Mouse (Mus musculus) heart, postnatal 25 days (tissue): ENCODE data around the gene Ccdc85a. TPM values are rescaled to one million over a fixed set of nuclear protein-coding genes. Genes with fewer than 3 reads are reported as not detected.
A peak's percentile ranks its signal among the peaks of the same experiment; 100 is the strongest.
"Not testable (repeated sequence)": the region's sequence is repeated elsewhere in the genome, so short reads cannot be mapped to it uniquely, and the experiment has no call there.

ENCODE experiments used
- DNase-seq: peaks from one replicate; pipeline ENCODE4 v3.0.0; 2022; ENCODE audit warnings: low spot score
- intact Hi-C: fragments of 180-260 bp; cut with DNase I; formaldehyde crosslinking; loops from one replicate; pipeline ENCODE4 v1.15.1; 2025
- total RNA-seq, 2 experiments: library from RNA; stranded (reverse); gene quantifications; 2 replicates each; pipeline ENCODE4 v1.2.3; 2021

Gene Ccdc85a
- total RNA-seq, 2 experiments from 2014 or later: 8.3 to 12.4 TPM

DNA sequence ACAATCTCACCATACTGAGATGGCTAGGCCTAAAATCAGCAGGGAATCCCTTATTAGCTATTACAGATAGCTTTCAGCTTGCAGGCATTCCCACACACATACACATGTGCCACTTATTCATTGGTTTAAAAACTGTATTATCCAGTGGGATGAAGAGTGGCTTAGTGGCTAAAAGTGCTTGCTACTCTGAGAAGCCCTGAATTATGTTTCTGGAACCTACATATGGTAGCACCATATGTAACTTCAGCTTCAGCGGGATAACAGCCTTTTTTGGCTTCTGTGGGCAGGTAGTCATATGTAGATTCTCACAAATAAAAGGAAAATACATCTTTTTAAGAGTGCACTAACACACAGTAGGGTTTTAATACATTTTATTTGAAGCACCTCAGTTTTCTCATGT, 119.2 kb downstream of the Ccdc85a start:
- no peak for DNase-seq
- intact Hi-C loops: no loop called here

GRCm38 (mm10) chr11:28459165-28459564, 125.0 kb downstream of the Ccdc85a start:
- no peak for DNase-seq
- intact Hi-C loops: no loop called here

DNA sequence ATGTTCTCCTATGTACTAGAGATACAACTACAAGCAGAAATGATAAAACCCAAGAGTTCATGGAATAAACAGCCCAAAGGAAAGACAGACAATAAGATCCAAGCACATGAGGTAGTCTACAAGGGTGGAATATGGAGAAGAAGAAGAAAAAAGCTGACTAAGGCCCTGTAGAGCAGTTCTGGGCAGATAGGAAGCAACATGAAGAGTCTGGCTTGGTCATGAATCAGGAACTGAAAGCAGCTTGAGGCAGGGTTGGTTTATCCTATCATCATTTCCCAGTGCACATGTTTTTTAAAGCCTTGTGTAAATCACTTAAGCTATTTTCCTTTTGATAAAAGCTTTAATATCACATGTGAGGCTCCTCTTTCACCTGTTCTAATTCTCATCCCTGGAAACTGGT, 144.2 kb downstream of the Ccdc85a start:
- intact Hi-C loops: no loop called here
- DNase-seq: no peak

GRCm38 (mm10) chr11:28422451-28423231, 161.5 kb downstream of the Ccdc85a start:
- no peak for DNase-seq
- intact Hi-C loops: no loop called here

GRCm38 (mm10) chr11:28415841-28416240, 168.3 kb downstream of the Ccdc85a start:
- intact Hi-C loops: no loop called here
- DNase-seq: no peak

DNA sequence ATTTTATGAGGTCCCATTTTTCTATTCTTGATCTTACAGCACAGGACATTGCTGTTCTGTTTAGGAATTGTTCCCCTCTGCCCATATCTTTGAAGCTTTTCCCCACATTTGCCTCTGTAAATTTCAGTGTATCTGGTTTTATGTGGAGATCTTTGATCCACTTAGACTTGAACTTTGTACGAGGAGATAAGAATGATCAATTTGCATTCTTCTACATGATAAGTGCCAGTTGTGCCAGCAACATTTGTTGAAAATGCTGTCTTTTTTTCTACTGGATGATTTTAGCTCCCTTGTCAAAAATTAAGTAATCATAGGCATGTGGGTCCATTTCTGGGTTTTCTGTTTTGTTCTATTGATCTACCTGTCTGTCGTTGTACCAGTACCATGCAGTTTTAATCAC, 174.2 kb downstream of the Ccdc85a start:
- DNase-seq, intact Hi-C loops: not testable (repeated sequence)

DNA sequence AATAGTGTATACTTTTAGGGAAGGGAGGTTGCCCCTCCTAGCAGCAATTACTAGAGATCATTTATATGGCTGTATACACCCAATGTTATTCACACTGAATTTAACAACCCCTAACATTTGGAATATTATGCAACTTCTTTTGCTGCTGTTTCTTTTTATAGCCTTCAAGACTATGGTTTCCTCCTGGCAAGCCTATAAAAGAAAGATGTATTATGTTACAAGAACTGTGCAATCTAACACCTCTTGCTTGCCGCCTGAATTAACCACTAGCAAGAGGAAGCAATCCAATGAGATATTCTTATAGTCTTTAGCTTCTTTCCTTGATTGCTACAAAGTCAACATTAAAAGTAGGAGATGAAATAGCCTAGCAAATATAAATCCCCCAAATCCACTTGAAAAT, 187.0 kb downstream of the Ccdc85a start:
- DNase-seq: no peak
- intact Hi-C loops: no loop called here

DNA sequence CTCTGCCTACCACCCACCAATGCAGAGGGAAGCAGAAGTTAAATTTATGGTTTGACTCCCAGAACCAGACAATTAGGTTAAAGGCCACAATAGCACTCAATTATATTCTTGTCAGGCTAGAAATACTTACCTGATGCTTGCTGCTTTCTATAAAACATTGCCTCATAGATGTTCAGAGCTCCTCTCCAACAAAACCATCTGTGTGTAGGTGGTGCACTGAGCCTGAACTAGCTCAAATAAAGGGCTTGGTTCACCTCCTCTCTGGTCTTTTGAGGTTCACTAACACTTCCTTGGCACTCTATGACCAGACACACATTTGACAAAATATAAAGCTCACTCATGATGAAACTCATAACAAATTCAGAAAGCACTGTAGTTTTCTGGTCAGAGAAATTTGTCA, 208.2 kb downstream of the Ccdc85a start:
- intact Hi-C loops: no loop called here

DNA sequence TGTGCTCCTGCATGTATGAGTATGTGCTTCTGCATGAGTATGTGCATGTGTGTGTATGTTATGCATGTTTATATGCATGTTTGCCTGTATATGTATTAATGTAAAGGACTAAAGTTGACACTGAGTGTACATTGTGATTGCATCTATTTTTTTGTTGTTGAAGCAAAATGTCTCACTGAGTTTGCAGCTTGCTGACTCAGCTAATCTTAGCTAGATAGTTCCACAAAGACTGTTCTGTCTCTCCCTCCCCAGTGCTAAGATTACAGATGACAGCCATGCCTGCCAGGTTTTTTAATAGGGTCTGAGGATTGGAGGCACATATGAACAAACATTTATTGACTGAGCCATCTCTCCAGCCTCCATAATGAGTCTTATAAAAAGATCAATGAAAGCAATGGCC, 209.5 kb downstream of the Ccdc85a start:
- intact Hi-C loops: no loop called here
- no peak for DNase-seq

More for the DNA sequence above, 208.2 kb downstream of the Ccdc85a start:
- DNase-seq: no peak

DNA sequence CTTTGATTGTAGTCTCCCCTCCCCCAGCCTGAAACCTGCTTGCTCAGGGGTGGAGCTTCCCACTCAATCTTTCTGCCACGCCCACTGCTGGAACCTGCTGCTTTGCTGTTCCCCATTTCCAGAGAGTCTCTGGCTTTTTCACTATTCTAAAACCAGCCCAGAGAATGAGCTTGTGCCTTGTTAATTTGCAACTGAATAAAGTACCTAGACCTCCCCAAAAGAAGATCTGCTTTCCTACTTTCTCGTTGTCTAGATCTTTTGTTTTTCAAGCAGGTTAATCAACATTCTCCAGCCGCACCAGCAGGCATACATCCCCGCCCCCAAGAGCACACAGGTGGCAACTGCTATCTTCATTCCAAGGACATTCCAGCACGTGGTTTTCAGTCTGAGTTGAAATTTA, 212.7 kb downstream of the Ccdc85a start:
- DNase-seq, intact Hi-C loops: not testable (repeated sequence)

DNA sequence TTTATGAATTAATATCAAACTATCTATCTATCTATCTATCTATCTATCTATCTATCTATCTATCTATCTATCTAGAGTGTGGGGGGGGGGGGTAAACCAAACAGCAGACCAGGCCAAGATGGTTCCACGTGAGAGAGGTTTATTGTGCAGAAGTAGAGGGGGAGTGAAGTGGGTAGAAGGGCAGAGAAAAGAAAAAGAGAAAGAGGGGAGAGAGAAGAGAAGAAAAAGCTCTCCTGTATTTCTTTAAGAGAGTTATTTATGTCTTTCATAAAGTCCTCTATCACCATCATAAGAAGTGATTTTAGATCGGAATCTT, 218.2 kb downstream of the Ccdc85a start:
- DNase-seq: no peak
- intact Hi-C loops: no loop called here

DNA sequence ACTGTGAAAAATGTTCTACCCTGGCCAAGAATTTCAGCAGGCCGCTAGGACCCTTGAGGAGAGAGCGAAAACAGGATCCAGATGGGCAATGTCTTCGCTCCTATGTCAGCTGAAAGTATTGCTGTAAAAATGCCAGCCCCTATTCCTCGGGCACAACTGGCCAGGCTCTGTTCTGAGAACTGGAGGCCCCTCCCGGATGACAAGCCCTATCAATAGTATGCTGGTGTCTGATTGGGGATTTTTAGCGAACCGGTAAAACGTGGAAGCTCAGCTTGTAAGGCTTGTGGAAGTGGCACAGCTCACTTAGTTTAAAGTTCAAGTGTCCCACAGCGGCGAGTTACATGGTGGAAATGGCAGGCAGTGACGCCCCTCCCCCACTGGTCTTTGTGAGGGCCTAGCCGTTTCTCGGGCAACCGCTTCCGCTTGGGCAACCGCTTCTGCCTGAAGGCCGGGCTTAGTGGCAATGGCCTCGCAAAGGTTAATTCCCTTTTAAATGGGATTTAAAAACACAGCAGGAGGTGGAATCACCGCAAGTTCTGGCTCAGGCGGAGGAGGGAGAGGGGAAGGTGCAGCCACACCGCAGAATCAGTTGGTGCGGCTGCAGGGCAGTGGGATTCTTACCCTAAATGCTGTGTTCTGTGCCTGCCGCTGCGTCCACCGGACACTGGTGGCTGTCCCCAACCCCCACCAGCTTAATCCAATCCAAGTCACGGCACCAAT, 218.8 kb downstream of the Ccdc85a start:
- intact Hi-C loops: no loop called here

DNA sequence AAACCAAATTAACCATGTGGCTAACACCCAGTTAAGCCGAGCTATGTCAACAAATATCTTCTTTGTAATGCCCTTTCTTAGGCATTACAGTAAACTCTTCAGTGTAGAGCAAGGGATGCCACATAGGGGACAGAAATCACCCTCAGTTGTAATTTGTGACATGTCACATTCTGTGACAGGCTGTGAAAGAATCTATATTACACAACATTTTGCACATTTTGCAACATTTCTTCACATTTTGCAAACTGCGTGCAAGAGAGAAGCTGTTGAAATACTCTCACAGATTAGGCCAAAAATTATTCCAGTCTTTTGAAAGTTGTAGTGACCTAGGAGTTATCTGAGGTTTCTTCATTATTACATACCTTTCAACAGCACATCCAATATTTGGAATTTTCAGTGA, 240.7 kb downstream of the Ccdc85a start:
- DNase-seq: no peak
- intact Hi-C loops: loop anchor here (5.0 kb wide), 1 partner anchor 239 kb away; the partner anchor contains the start of gene Ccdc85a

More for the DNA sequence above, 218.8 kb downstream of the Ccdc85a start:
- DNase-seq: peak; percentile 43

DNA sequence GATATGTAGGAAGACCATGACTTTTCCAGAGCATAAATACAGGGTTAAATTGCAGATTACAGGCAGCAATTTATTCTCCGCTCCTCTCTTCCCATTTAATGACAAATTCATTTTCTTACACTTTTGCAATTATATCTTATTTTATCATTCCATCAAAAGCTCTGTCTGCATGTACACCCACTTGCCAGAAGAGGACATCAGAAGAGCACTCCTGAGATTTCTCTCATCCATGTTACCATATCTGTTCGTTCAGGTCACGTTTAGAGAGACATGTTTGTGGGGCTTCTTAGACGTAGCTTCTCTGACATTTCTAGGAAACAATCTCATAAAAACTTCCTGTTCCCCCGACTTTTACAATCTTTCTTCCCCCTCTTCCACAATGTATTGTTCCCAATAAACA, 242.2 kb downstream of the Ccdc85a start:
- intact Hi-C loops: loop anchor here (5.0 kb wide), 1 partner anchor 240 kb away; the partner anchor contains the start of gene Ccdc85a

GRCm38 (mm10) chr11:28339224-28340150, 244.6 kb downstream of the Ccdc85a start, which contains the start of gene Gm6685:
TSS of gene Gm6685 (minus strand) at chr11:28339867.
- not testable (repeated sequence) for DNase-seq
- intact Hi-C loops: loop anchor here (5.0 kb wide), 1 partner anchor 243 kb away; the partner anchor contains the start of gene Ccdc85a

More for the DNA sequence above, 242.2 kb downstream of the Ccdc85a start:
- no peak for DNase-seq

Other genes with a start within 250 kb of the Ccdc85a start
- 1 to 10 TPM; 3.3 to 4.0 TPM for gene Gm6685, start 244.5 kb downstream of the Ccdc85a start, total RNA-seq